Mouse (Mus musculus): ENCODE measurements around the gene Lamb2.

Gene Lamb2

DNA sequence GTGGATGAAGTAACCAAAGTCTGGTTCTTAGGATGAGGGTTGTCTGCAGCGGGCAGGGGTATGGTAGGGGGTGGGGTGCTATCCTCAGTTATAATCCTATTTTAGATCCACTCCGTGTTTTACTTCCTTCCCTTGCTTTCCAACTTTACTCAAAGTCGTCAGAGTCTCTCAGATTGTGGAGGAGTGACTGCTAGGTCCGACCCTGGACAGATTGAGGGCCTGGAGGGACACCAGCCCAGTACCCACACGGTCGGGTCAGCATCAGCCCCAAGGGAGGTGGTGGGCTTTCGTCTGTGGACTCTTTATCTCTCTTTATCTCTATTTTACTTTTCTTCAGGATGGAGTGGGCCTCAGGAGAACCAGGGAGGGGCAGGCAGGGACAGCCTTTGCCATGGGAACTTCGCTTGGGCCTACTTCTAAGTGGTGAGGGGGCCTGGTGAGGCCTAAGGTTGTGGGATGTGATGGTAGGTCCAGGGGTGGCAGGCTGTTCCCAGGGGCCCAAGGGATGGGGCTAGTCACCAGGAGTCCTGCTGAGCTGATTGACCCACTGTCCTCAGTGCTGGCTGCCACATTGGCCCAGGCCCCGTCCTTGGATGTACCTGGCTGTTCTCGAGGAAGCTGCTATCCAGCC lies at the start of gene Lamb2:
Gene Lamb2 (plus strand): TSS at position 16 of the 631 bp plus-strand sequence.
- peak; percentile 45 to 73 for DNase-seq

DNA sequence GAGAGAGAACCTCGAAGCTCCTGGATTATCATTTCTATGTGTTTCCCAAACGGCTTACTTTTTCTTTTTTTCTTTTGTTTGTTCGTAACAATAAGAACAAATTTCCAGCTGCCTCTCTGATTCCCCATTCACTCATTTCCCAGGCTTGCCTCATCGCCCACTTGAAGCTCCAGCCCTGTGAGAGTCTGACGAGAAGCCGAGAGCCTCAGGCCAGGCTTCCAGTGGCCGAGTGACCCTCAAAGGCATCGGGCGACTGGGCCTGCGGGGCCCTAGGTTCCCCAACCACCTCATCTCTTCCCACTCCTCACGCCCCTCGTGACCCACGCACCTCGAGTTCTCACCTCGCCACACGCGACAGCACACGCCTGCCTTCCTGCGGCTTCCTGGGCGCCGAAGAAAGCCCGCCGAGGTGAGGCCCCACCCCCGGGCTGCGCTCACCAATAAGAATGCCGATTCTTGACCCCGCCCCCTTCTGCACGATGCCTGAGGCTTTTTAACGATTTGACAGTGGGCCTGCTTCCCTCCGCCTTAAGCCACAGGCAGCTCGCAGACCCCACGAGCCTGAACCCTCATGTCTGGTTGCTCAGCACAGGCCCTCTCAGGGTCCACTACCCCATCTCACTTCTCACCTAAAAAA lies 48.0 kb upstream of the Lamb2 start:
- peak in 1 of 2 experiments; percentile 31 for DNase-seq

DNA sequence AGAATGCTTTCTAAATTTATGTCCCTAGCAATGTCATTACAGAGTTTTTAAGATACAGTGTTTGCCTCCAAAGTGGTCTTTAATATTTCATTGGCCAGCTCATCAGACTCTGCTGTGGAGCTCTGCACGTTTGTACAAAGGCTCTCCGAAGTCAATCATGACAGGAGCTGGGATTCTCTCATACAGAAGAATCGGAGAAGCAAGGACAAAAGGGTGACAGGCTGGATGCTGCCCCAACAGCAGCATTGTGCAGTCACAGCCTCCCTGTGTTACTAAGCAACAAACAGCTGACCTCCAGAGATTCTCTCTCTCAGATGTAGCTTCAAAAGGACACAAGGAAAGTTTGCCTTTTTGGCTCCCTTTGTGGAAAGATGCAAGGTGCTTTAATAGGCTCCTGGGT lies 43.4 kb upstream of the Lamb2 start, which contains the start of gene BC048562:
Gene BC048562 (plus strand): TSS at position 301 of the 400 bp plus-strand sequence.
- no peak for DNase-seq

DNA sequence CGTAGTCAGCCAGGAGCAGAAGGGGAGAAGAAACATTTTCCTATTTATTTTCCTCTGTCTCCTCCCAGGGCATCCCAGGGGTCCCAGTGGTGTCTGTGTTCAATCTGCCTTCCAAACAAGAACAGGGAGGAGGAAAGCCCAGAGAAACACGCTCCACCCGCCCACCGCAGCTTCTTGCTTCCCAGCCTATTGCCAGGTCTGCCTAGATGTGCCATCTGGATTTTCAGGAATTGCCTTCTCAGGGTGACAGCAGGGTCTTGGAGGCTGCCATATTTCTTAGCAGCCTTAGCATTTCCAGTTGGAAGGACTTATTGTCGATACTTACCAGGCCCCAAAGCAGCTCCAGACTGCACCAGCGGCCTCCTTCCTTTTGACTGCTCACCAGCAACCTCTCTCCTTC lies 40.4 kb upstream of the Lamb2 start:
- no peak for DNase-seq

DNA sequence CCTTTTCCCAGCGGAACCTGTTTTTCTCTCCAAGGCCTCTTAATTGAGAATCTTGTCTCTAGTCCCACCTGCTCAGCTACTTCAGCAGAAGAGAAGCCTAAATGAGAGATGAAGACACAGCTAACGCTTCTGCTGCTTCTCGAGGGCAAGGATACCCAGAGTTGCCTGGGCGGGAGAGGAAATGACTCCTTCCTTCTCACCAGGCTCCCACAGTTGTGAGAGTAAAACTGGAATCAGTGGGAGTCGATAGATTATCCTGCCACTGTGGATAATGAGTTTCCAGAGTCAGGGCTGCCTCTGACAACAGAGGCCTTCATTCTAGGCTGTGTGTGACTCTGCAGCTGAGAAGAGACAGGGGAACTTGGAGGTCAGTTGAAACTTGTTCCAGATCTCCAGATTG lies 39.1 kb upstream of the Lamb2 start:
- no peak for DNase-seq

DNA sequence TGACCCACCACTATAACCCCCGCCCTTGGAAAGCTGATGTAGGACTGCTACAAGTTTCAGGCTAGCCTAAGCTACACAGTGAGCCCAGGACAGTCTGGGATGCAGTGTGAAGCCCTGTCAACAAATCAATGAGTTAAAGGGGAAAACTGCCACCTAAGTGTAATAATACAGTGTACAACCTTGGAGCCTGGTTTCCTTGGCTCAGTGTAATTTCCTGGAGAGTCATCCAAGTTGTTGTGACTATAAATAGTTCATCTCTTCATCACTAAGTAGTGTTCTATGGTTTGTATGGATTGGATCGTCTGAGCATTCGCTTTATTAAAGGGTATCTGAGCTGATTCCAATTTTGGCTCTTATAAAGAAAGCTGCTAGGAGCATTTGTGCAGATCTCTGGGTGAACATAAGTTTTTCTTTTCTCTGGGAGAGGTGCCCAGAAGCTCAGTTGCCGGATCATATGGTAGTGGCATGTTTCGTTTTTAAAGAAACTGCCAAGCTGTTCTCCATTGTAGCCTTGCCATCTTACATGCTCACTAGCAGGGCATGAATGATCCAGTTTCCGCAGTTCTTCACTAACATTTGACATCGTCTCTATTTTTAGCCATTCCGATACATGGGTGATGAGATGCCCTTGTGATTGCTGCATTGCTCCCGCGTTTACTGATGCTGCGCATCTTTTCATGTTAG lies 38.2 kb upstream of the Lamb2 start:
- DNase-seq: no peak

DNA sequence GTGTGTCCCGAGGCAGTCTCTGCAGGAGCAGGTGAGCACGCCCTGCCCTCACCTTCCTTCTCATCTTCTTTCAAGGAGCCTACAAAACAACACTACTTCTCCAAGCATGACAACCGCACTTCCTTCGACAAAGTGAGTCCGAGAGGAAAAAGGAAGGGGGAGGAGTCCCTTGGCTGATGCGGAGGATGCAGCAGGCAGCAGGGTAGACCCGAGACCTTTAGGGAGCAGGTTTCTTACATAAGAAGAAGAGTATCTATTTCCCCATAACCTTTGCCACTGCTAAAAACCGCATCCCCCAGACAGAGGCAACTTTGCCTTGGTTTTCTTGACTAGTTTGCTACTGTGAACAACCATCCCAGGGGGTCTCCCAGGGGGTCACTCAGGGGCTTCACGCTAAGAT lies 34.4 kb upstream of the Lamb2 start:
- no peak for DNase-seq

DNA sequence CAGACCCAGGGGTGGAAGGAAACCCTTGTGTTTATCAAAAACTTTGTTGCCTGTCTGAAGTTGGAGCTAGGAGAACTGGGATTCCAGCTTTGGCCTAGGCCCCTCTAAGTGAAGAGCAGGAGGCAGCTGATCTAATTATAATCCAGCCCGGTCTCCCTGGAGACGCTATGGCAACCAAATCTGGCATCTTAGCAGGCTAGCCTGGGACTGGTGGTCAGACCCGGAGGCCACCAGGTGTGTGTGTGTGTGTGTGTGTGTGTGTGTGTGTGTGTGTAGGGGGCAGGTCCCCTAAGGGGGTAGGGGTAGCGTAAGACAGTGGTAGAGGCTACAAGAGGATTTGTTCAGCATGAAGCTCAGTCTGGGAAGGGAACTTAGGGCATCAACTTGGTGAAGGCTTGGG lies 29.7 kb upstream of the Lamb2 start:
- peak in 1 of 2 experiments; percentile 30 for DNase-seq

DNA sequence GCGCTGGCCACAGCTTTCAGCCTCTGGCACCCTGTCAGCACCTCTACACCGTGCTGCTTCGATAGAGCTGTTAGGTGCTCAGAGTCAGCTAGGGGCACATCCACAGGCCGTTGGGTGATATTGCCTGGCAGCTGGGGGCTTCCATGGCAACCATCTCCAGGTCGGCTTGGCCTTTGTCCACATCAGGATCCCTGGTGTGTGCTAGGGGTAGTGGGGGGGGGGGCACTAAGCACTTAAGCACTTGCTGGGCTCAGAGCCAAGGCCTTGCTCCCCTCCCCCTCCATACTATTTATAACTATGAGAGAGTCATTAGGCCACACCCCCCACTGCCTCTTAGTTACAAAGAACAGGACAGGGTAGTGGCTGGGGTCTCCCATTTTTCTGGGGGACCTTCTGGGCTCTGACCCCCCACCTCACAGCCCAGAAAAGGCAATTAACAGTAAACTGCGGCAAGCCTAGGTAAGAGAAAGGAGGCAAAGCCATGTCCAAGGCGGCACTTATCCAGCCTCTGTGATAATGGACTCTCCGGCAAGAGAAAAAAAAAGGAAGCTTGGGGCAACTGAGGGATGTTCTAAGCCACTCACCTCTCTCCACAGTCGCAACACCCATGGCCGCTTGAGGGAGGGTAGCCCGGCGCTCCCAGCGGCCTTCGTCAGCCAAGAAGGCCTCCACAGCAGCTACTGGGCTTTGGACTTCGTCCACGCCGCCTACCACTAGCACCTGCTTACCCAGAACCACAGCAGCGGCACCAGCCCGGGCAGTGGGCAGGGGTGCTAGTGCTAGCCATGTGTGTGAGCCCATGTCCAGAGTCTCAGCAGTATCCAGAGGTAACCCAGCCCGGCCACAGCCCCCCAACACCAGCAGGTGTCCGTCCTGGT lies 29.0 kb upstream of the Lamb2 start:
- peak; percentile 32 to 55 for DNase-seq

DNA sequence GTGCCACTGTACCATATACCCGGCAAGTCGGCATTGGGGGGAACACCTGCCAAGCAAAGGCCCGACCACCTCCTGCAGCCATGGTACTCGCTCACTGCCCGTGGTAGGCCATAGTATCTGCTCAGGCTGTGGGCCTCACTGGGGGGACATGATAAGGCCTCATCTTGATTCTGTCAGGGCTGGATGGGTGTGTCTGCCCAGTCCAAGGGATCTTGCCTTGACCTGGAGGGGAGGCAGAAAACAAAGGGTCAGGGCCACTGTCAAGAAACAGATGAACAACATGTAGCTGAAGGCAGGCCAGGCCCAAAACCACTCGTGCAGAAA lies 28.4 kb upstream of the Lamb2 start:
- DNase-seq: no peak

DNA sequence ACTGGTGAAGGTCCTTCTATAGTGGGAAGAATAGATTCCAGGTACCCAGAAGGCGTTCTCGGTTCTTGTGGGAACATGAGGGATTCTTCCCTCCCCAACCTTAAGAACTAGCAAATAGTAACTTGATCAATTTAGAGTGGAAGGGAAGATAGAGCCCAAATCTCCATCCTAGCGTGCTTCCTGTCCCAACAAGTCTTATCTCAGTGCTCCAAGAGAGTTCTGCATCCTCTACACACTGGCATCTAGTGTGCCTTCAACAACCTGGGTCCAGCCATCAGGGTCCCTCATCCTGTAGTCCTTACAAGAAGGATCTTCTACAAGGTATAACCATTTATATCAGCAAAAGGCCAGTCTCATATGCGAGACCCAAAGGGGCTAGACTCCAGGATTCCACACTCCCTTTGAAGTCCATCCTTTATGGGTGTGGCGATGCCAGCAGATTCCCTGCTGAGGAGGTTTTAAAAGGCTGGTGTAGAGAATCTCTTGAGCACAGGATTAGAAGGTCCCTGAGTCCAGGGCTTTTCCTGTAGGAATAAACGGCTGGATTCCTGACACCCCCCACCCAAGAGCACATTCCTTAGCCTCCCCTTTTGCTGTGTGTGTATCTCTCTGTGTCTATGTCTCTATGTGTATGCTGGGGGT lies 27.9 kb upstream of the Lamb2 start:
- DNase-seq: no peak

DNA sequence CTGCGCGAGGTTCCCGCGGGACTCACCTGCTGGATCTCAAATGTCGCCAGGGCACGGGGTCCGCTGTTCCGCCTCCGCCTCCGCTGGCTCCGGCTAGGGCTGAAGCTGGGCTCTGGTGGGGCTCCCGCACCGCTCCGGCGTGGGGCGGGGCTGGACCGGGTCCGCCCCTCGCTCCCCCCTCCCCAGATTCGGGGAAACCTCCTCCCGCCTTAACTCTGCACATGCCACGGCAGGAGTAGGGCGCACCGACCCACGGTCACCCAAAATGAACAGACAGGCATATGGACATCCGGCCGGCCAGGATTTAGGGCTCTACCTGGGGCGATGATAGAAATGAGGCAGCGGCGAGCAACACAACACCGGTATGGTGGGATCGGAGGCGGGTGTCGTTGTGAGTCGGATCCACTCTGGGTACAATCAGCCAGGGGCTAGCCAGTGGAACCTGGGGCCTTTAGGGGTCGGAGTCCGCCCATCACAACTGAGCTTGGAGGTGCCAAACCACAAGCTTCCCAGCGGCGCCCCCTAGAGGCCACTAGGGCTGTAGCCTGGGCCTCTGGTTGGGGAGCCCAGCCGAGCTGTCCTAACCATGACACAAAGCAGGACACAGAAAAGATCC lies 27.1 kb upstream of the Lamb2 start:
- peak; percentile 86 to 94 for DNase-seq

DNA sequence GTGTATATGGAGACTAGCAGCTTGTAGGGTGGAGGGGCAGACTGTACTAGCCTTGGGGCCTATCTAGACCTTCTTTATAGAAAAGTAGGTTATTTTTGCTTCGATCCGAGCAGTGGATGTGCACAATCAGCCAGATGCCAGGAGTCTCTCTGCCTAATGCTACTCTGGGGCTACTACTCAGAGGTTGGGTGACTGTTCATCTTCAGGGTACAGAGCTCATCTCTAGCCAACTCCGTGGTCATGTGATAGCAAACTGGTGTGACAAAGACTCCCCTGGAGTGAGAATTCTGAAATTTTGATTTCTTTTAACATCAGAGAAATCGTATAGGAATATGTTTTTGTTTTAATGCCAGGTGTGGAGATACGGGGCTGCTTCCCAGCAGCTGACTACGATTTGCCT lies 26.6 kb upstream of the Lamb2 start:
- DNase-seq: no peak

DNA sequence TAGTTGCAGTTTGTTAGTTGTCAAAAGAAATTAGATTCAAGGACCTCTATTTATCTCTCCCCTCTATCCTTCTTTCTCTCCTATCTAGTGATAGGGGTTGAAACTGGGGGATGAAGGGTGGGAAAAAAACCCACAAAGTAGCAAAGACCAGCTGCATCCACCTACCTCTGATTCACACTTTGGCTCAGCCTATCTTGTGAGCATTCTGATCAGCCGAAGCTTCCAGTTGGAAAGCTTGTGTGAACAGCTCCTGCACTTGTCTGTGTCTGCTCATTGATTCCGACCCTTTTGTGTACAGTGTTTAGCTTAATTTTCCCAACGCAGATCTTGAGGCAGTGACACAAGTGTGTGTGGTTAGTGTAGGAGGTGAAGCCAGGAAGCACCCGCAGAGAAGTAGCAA lies 26.1 kb upstream of the Lamb2 start:
- no peak for DNase-seq

DNA sequence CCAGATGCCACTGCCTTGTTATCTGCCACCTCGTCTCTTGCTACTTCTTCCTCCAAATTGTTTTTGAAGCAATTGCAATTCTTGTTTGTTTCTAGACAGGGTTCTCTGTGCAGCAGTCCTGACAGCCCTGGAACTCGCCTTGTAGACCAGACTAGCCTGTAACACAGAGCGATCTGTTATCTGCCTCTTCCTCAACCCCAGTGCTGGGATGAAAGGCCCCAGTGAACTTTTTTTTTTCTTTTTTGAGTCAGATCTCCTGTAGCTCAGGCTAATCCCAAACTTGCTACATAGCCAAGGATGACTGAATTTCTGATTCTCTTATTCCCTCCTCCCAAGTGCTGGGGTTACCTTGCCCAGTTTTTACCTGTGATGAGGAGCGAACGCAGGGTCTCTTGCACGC lies 25.1 kb upstream of the Lamb2 start:
- DNase-seq: no peak

DNA sequence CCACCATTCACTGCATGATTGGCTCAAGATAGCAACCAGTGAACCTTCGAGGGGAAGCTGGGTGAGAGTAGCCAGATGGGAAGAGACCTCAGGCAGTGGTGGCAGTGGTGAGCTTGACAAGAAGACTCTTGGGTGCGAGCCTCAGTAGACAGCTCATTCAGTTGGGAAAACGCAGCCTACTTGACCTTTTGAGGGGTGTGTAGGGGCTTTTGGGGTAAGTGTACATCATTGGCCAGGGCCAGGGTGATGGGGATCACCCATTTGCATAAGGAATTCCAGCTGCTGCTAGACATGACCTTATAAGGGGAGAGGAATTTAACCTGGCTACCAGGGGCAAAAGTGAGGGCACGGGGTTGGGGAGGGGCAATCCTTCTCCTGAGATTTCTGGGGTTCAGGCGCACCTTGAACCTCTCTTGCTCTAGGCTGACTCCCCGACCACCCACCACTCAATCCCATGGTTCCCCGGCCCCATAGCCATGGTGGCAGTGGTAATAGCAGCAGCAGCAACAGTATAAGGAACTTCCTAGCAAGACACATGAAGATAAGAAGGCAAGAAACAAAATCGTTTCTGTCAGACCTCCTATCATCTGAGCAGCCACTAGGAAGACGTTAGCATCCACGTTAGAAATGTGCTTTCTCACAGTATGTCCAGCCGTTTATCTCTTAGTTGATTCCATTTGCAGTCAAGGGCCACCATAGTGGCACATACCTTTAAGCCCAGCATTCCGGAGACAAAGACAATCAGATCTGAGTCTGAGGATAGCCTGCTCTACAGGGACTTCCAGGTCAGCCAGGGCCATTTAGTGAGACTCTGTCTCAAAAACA lies 23.6 kb upstream of the Lamb2 start:
- DNase-seq: no peak

DNA sequence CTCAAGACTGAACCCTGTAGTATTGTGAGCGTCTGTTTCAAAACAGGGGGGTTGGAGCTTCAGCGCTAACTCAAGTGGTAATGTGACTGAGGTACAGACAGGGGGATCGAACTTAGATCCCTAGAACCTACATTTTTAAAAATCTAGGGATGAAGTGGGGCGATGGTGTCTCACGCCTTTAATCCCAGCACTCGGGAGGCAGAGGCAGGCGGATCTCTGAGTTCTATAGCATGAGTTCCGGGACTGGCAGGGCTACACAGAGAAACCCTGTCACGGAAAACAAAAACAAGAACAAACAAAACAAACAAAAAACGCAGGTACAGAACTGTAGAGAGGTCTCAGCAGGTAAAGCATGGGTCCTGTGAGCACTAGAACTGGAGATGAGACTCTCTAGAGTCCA lies 22.6 kb upstream of the Lamb2 start:
- DNase-seq: no peak

DNA sequence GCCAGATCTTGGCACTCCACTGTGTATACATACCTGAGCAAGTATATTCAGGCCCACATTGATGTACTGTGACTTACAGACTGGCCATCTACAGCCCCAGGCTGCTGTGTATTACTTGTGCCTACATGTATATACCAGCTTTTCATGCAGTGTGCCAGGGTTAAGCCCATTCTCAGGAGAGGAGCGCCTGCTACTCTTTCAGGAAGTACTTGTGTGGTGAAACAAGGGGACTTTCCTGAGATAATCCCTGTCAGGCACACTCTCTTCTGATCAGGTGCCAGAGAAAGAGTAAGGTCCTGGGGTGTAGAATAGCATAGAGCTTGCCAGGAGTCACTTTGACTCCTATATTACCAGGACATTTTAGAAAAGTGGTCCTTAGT lies 19.6 kb upstream of the Lamb2 start:
- no peak for DNase-seq

DNA sequence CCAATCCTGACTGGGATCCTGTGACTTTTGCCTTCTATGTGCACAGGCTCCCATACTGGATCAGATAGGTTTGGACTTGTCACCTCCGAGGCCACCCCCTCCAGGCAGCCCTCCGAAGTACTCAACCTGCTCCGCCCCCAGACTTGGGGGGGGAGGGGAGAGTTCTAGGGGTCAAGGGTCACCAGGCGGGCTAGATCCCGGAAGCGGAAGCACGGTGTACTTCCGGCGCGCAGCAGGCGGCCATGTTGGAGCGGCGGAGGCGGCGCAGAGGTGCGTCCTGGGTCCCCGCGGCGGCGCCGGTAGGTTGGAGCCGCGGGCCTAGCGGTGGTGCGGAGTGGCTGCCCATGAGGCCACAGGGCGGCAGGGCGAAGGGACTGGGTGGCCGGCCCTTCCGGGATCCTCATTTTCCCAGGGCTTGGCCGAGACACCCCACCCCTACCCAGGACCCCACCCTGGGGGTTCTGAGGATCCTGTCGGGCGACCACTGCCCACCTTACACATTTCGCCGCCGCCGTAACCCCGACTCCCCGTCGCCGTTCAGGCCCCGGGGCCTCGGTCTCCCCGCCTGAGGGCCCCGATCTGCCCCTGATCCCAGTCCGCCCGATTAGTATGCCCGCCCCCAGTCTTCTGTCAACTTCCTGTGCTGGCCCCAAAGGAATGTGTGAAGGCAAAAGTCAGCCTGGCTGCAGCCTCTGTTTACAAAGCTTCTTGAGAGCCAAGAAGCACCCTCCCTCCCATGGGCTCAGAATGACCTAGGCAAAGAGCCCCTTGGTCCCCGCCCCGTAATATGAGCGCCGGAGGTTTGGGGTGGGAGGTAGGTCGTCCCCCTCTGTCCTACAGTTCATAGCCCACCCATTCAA lies 19.0 kb upstream of the Lamb2 start, which contains the start of gene Ccdc71:
Gene Ccdc71 (plus strand): TSS at position 209 of the 860 bp plus-strand sequence.
- peak; percentile 88 to 92 for DNase-seq

DNA sequence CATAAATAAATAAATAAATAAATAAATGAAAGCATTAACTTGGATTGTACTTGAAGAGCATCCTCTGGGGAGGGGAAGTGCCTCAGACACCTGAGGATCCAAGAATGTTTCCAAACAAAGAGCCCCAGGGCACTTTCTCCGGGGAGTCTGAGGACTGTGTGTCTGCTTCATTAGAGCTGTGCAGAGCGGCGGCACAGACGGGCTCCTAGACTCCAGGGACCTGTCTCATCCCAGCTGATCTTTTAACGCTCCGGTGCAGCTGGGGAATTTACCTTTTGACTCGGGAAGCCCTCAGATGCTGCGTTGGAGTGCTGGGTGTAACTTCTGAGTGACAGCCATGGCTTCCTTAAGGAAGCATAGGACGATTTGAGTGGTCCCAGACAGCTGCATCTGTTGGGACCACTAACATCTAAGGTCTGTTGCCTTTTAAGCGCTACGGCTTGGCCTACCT lies 18.3 kb upstream of the Lamb2 start, which contains the start of gene Klhdc8b:
Gene Klhdc8b (minus strand): TSS at position 401 of the 451 bp plus-strand sequence.
- DNase-seq: peak; percentile 45 to 57
